Mouse (Mus musculus) gastrocnemius, adult 2 months (tissue): ENCODE data around the gene Pih1d3. TPM values are rescaled to one million over a fixed set of nuclear protein-coding genes. Genes with fewer than 3 reads are reported as not detected.

Experiments
- DNase-seq: peaks from one replicate; pipeline ENCODE4 v3.0.0; 2022
- H3K27ac ChIP-seq: fragments of 200-600 bp; 2 replicates; pipeline ENCODE4 v1.8.1; 2022; ENCODE audit warnings: mild to moderate bottlenecking
- H3K4me3 ChIP-seq: fragments of 200-600 bp; 2 replicates; pipeline ENCODE4 v1.8.1; 2022; ENCODE audit warnings: mild to moderate bottlenecking, moderate library complexity
- CTCF ChIP-seq: fragments of 200-600 bp; IDR thresholded peaks from 2 replicates; pipeline ENCODE4 v1.8.1; 2022; ENCODE audit warnings: antibody characterized with exemption, mild to moderate bottlenecking, moderate library complexity
- intact Hi-C: fragments of 180-260 bp; cut with DNase I; formaldehyde crosslinking; loops from one replicate; pipeline ENCODE4 v1.15.1; 2025
- total RNA-seq, 2 experiments: library from RNA; stranded (reverse); gene quantifications; 2 replicates each; pipeline ENCODE4 v1.2.3; 2021

The Pih1d3 gene
- total RNA-seq, 2 experiments from 2014 or later = not detected

GRCm38 (mm10) chr1:31233319-31234036 is 10.8 kb downstream of the Pih1d3 start:
- Histone ChIP-seq H3K4me3 (no peak overlapping the region), H3K27ac (no peak overlapping the region)
- intact Hi-C loops = no loop called here
- no peak for TF ChIP-seq CTCF
- no peak for DNase-seq

- TF ChIP-seq CTCF = no peak
- Histone ChIP-seq H3K27ac (no peak overlapping the region), H3K4me3 (no peak overlapping the region)
- no peak for DNase-seq
- intact Hi-C loops = no loop called here
Observed at GRCm38 (mm10) chr1:31260218-31260923, 37.7 kb downstream of the Pih1d3 start.

Other genes starting within 250 kb of the Pih1d3 start
- not detected for gene AC153137.1, start 244.9 kb upstream of the Pih1d3 start, total RNA-seq
- gene Lgsn, start 46.4 kb upstream of the Pih1d3 start, total RNA-seq = not detected
- gene 4931428L18Rik, start 154 bp upstream of the Pih1d3 start, total RNA-seq = not detected